In the genomic region with DNA sequence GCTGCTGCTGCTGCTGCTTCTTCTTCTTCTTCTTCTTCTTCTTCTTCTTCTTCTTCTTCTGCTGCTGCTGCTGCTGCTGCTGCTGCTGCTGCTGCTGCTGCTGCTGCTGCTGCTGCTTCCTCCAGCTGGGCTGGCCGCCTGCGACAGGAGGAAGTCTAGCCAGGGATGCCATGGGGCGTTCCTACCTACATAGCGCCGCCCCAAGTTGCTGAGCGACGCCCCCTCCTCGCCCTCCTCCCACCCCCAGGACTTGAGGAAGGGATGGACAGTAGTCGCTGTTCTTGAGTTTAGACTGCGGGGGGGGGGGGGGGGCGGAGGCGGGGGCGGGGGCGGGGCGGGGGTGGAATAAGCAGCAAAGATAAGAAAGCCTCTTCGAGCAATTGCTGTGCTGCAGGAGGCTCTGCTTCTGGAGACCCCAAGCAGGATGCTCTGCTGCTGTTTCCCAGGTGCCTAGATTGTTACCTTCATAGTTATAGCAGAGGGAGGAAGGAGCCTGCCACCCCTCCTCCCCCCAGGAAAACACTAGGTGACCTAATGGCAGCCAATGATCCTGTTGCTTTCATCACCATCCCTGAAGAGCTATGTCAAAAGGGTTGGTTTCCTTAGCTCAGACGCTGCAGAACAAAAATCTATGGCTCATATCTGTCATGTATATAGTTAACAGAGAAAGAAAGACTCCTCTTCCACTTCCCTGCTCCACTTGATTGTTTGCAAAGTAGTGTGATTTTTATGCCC, we compare ENCODE assay signal across 8 mouse cellular contexts. TPM values are rescaled to one million over a fixed set of nuclear protein-coding genes. Genes with fewer than 3 reads are reported as not detected.
DNase-seq lines count a peak whose midpoint lies in the region; ATAC-seq lines count a peak whose summit lies in the region.

Gene Gab3, minus strand, starts transcription at position 685 of the 735 bp plus-strand sequence.

- no peak within 1 kb of the TSS for H3K9ac ChIP-seq in hindbrain, embryonic 11.5 days (ENCODE audit: low read depth, low read length)

- WGBS in hindbrain, embryonic 11.5 days, result 19% methylated on average over 2 of the region's 17 CpGs
- WGBS in macrophage (ENCODE audit: missing documents), result 32% methylated on average over 2 of the region's 17 CpGs

- ATAC-seq in hindbrain, embryonic 11.5 days (ENCODE audit: low FRiP score), result peak; percentile 87

- no peaks in the 10 kb centered on the region for H3K4me1 ChIP-seq in hindbrain, embryonic 11.5 days (replicated peaks; ENCODE audit: control insufficient read depth, insufficient read depth, low read length)

- H3K27me3 ChIP-seq in hindbrain, embryonic 11.5 days (ENCODE audit: control insufficient read depth, insufficient read depth, low read length), result no peaks in the 10 kb centered on the region

- H3K4me3 ChIP-seq in hindbrain, embryonic 11.5 days (ENCODE audit: low read depth, low read length), result peak within 1 kb of the TSS; percentile 39
- H3K4me3 ChIP-seq in macrophage (ENCODE audit: inconsistent target), result peak within 1 kb of the TSS; percentile 63

- peak; percentile 75 for DNase-seq in R1 (ENCODE audit: low read depth, low spot score)
- DNase-seq in cerebellum, adult 9-10 months, result peak; percentile 32
- DNase-seq in forelimb bud, embryonic 11.5 days (ENCODE audit: low read depth, low spot score), result peak; percentile 21
- peak; percentile 37 for DNase-seq in hindbrain, embryonic 11.5 days (ENCODE audit: low spot score)
- DNase-seq in left cerebral cortex, adult 18-20 months (ENCODE audit: low spot score in 2 of 2), result peak; percentile 5 to 36
- peak; percentile 55 for DNase-seq in right cerebral cortex, adult 18-20 months
- DNase-seq in thymus, postnatal 4 days, result peak; percentile 70

- H3K27ac ChIP-seq in hindbrain, embryonic 11.5 days (ENCODE audit: low read depth, low read length), result no peak within 1 kb of the TSS
- peak within 1 kb of the TSS; percentile 90 for H3K27ac ChIP-seq in macrophage

- H3K9me3 ChIP-seq in hindbrain, embryonic 11.5 days (ENCODE audit: control insufficient read depth, low read length), result no peaks in the 10 kb centered on the region

- peaks cover 36% of the 10 kb centered on the region for H3K79me2 ChIP-seq in macrophage (ENCODE audit: inconsistent target)

- no peaks in the 10 kb centered on the region for H3K36me3 ChIP-seq in hindbrain, embryonic 11.5 days (ENCODE audit: control insufficient read depth, insufficient read depth, low read length)
- no peaks in the 10 kb centered on the region for H3K36me3 ChIP-seq in macrophage (ENCODE audit: inconsistent target)

- H3K4me2 ChIP-seq in hindbrain, embryonic 11.5 days (replicated peaks; ENCODE audit: low read depth, low read length), result peak within 1 kb of the TSS; percentile 36

RNA-seq across cellular contexts. Expression of gene Gab3, which starts in this region (rescaled TPM):
- 0.81 and 1.5 TPM in 2 replicates for polyA plus RNA-seq in hindbrain, embryonic 11.5 days (2014; fragmentation: Nextera tagmentation; extraction: Ambion mirVana)
- total RNA-seq in left cerebral cortex, adult 18-20 months (2021), result 1 to 10 TPM; 1.8 to 2.1 TPM
- 100 to 1,000 TPM in 1 of 26 experiments, 10 to 100 TPM in 18, 1 to 10 TPM in 7; 2.1 to 136 (median 34.4) TPM for total RNA-seq in macrophage (2018; cell fraction: chromatin; rRNA removed)
- 10 to 100 TPM in 22 of 26 experiments, 1 to 10 TPM in 4; 5.4 to 33.8 (median 14.5) TPM for total RNA-seq in macrophage (2018; cell fraction: cytosol; rRNA removed)
- 100 to 1,000 TPM in 2 of 26 experiments, 10 to 100 TPM in 19, 1 to 10 TPM in 5; 3.3 to 113 (median 22.9) TPM for total RNA-seq in macrophage (2018; cell fraction: nucleus; rRNA removed)
- polyA plus RNA-seq in macrophage (2018), result 17.9 to 34.9 TPM (median 19.3 TPM) in 3 replicates

Comparison
In these comparisons a context has a peak if more than half of its experiments do, and no peak if none do; other contexts are left out.
1. DNase-seq: peak in every context shown above with its lines; median percentile 75 in R1; 70 in thymus, postnatal 4 days; 55 in right cerebral cortex, adult 18-20 months; 37 in hindbrain, embryonic 11.5 days; 32 in cerebellum, adult 9-10 months; 21 in forelimb bud, embryonic 11.5 days; 20 in left cerebral cortex, adult 18-20 months.